Mouse (Mus musculus): ENCODE measurements around the gene Pcsk5. TPM values are rescaled to one million over a fixed set of nuclear protein-coding genes. Genes with fewer than 3 reads are reported as not detected.

Gene Pcsk5
- total and polyA plus RNA-seq, 2 experiments, result 4.2 to 9.9 TPM

GRCm38 (mm10) chr19:17393841-17394591 is 443.4 kb downstream of the Pcsk5 start, which contains the start of gene Rfk:
Gene Rfk (plus strand): TSS chr19:17394043.
- TF ChIP-seq POLR2A (IDR thresholded peaks at IDR 0.05; ENCODE audit: extremely low read depth, insufficient read depth, low read length), result peak; percentile 97
- TF ChIP-seq CTCF (IDR thresholded peaks at IDR 0.05; ENCODE audit: low read depth, low read length), result no peak
- H3K79me2 ChIP-seq (ENCODE audit: control insufficient read depth, insufficient read depth, low read length), result no peaks in the 10 kb centered on the region; the same call in 1 of the 2 replicates

GRCm38 (mm10) chr19:17392866-17393265 is 444.6 kb downstream of the Pcsk5 start:
- Histone ChIP-seq H3K4me1 (ENCODE audit: control insufficient read depth, insufficient read depth, low read length) (peaks cover 4% of the 10 kb centered on the region; the same call in 1 of the 2 replicates), H3K9ac (ENCODE audit: low read depth, low read length) (no peak overlapping the region), H3K27me3 (ENCODE audit: control insufficient read depth, insufficient read depth, low read length) (no peaks in the 10 kb centered on the region), H3K36me3 (ENCODE audit: control insufficient read depth, insufficient read depth, low read length) (peaks cover 8% of the 10 kb centered on the region; the same call in 1 of the 2 replicates), H3K79me2 (ENCODE audit: control insufficient read depth, insufficient read depth, low read length) (no peaks in the 10 kb centered on the region; the same call in 1 of the 2 replicates), H3K27ac (replicated peaks; ENCODE audit: insufficient read depth, low read depth, low read length) (no peak overlapping the region), H3K4me3 (ENCODE audit: insufficient read depth, low read depth, low read length) (no peak overlapping the region)
- no peak for TF ChIP-seq POLR2A (IDR thresholded peaks at IDR 0.05; ENCODE audit: extremely low read depth, insufficient read depth, low read length)
- no peak for TF ChIP-seq CTCF (IDR thresholded peaks at IDR 0.05; ENCODE audit: low read depth, low read length)
- WGBS, result 25% methylated on average over 3 of the region's 3 CpGs
- no peak for DNase-seq (ENCODE audit: extremely low read depth, low read depth, low spot score)

More at GRCm38 (mm10) chr19:17393841-17394591, 443.4 kb downstream of the Pcsk5 start, which contains the start of gene Rfk:
- peaks cover 4% of the 10 kb centered on the region; the same call in 1 of the 2 replicates for H3K4me1 ChIP-seq (ENCODE audit: control insufficient read depth, insufficient read depth, low read length)
- peak within 1 kb of the TSS; percentile 77 for H3K27ac ChIP-seq (replicated peaks; ENCODE audit: insufficient read depth, low read depth, low read length)
- DNase-seq (ENCODE audit: extremely low read depth, low read depth, low spot score), result peak; percentile 76
- no peaks in the 10 kb centered on the region for H3K27me3 ChIP-seq (ENCODE audit: control insufficient read depth, insufficient read depth, low read length)
- WGBS, result under 1% methylated on average over 82 of the region's 83 CpGs
- peaks cover 15% of the 10 kb centered on the region; the same call in 1 of the 2 replicates for H3K36me3 ChIP-seq (ENCODE audit: control insufficient read depth, insufficient read depth, low read length)
- peak within 1 kb of the TSS; percentile 98 for H3K9ac ChIP-seq (ENCODE audit: low read depth, low read length)
- peak within 1 kb of the TSS; percentile 95 for H3K4me3 ChIP-seq (ENCODE audit: insufficient read depth, low read depth, low read length)

- H3K27me3 ChIP-seq (ENCODE audit: control insufficient read depth, insufficient read depth, low read length), result no peaks in the 10 kb centered on the region
- no peak overlapping the region for H3K4me3 ChIP-seq (ENCODE audit: insufficient read depth, low read depth, low read length)
- TF ChIP-seq CTCF (IDR thresholded peaks at IDR 0.05; ENCODE audit: low read depth, low read length) (peak; percentile 31; the same call in 1 of the 2 replicates), POLR2A (IDR thresholded peaks at IDR 0.05; ENCODE audit: extremely low read depth, insufficient read depth, low read length) (no peak)
- 4% methylated on average over 2 of the region's 2 CpGs for WGBS
- H3K36me3 ChIP-seq (ENCODE audit: control insufficient read depth, insufficient read depth, low read length), result no peaks in the 10 kb centered on the region
- no peaks in the 10 kb centered on the region for H3K4me1 ChIP-seq (ENCODE audit: control insufficient read depth, insufficient read depth, low read length)
- H3K9ac ChIP-seq (ENCODE audit: low read depth, low read length), result no peak overlapping the region
- no peak overlapping the region for H3K27ac ChIP-seq (replicated peaks; ENCODE audit: insufficient read depth, low read depth, low read length)
- peak; percentile 46 for DNase-seq (ENCODE audit: extremely low read depth, low read depth, low spot score)
- H3K79me2 ChIP-seq (ENCODE audit: control insufficient read depth, insufficient read depth, low read length), result no peaks in the 10 kb centered on the region
Observed at GRCm38 (mm10) chr19:17388404-17388803, 449.0 kb downstream of the Pcsk5 start.

GRCm38 (mm10) chr19:17386424-17386823 is 451.0 kb downstream of the Pcsk5 start:
- TF ChIP-seq POLR2A (IDR thresholded peaks at IDR 0.05; ENCODE audit: extremely low read depth, insufficient read depth, low read length) (no peak), CTCF (IDR thresholded peaks at IDR 0.05; ENCODE audit: low read depth, low read length) (no peak)
- no peaks in the 10 kb centered on the region for H3K36me3 ChIP-seq (ENCODE audit: control insufficient read depth, insufficient read depth, low read length)
- 88% methylated on average over 6 of the region's 6 CpGs for WGBS
- H3K9ac ChIP-seq (ENCODE audit: low read depth, low read length), result no peak overlapping the region
- DNase-seq (ENCODE audit: extremely low read depth, low read depth, low spot score), result no peak
- H3K79me2 ChIP-seq (ENCODE audit: control insufficient read depth, insufficient read depth, low read length), result no peaks in the 10 kb centered on the region
- H3K4me3 ChIP-seq (ENCODE audit: insufficient read depth, low read depth, low read length), result no peak overlapping the region
- no peaks in the 10 kb centered on the region for H3K4me1 ChIP-seq (ENCODE audit: control insufficient read depth, insufficient read depth, low read length)
- no peak overlapping the region for H3K27ac ChIP-seq (replicated peaks; ENCODE audit: insufficient read depth, low read depth, low read length)
- H3K27me3 ChIP-seq (ENCODE audit: control insufficient read depth, insufficient read depth, low read length), result no peaks in the 10 kb centered on the region

GRCm38 (mm10) chr19:17385426-17385825 is 452.0 kb downstream of the Pcsk5 start:
- Histone ChIP-seq H3K9ac (ENCODE audit: low read depth, low read length) (no peak overlapping the region), H3K36me3 (ENCODE audit: control insufficient read depth, insufficient read depth, low read length) (no peaks in the 10 kb centered on the region), H3K27ac (replicated peaks; ENCODE audit: insufficient read depth, low read depth, low read length) (no peak overlapping the region), H3K27me3 (ENCODE audit: control insufficient read depth, insufficient read depth, low read length) (no peaks in the 10 kb centered on the region), H3K4me3 (ENCODE audit: insufficient read depth, low read depth, low read length) (no peak overlapping the region), H3K4me1 (ENCODE audit: control insufficient read depth, insufficient read depth, low read length) (no peaks in the 10 kb centered on the region), H3K79me2 (ENCODE audit: control insufficient read depth, insufficient read depth, low read length) (no peaks in the 10 kb centered on the region)
- no peak for DNase-seq (ENCODE audit: extremely low read depth, low read depth, low spot score)
- TF ChIP-seq CTCF (IDR thresholded peaks at IDR 0.05; ENCODE audit: low read depth, low read length) (no peak), POLR2A (IDR thresholded peaks at IDR 0.05; ENCODE audit: extremely low read depth, insufficient read depth, low read length) (no peak)
- WGBS, result 62% methylated on average over 1 of the region's 1 CpGs

GRCm38 (mm10) chr19:17385022-17385421 is 452.4 kb downstream of the Pcsk5 start:
- DNase-seq (ENCODE audit: extremely low read depth, low read depth, low spot score), result no peak
- no peak overlapping the region for H3K27ac ChIP-seq (replicated peaks; ENCODE audit: insufficient read depth, low read depth, low read length)
- no peak overlapping the region for H3K4me3 ChIP-seq (ENCODE audit: insufficient read depth, low read depth, low read length)

More at GRCm38 (mm10) chr19:17385022-17385421, 452.4 kb downstream of the Pcsk5 start:
- 88% methylated on average over 4 of the region's 4 CpGs for WGBS
- Histone ChIP-seq H3K9ac (ENCODE audit: low read depth, low read length) (no peak overlapping the region), H3K36me3 (ENCODE audit: control insufficient read depth, insufficient read depth, low read length) (no peaks in the 10 kb centered on the region), H3K27me3 (ENCODE audit: control insufficient read depth, insufficient read depth, low read length) (no peaks in the 10 kb centered on the region), H3K79me2 (ENCODE audit: control insufficient read depth, insufficient read depth, low read length) (no peaks in the 10 kb centered on the region), H3K4me1 (ENCODE audit: control insufficient read depth, insufficient read depth, low read length) (no peaks in the 10 kb centered on the region)
- TF ChIP-seq CTCF (IDR thresholded peaks at IDR 0.05; ENCODE audit: low read depth, low read length), result no peak
- no peak for TF ChIP-seq POLR2A (IDR thresholded peaks at IDR 0.05; ENCODE audit: extremely low read depth, insufficient read depth, low read length)
